ENCODE assay signal across 8 mouse cellular contexts in genomic region chr13:40722741-40723597, GRCm38 (mm10). TPM values are rescaled to one million over a fixed set of nuclear protein-coding genes. Genes with fewer than 3 reads are reported as not detected.
DNase-seq lines count a peak whose midpoint lies in the region; ATAC-seq and TF ChIP-seq lines count a peak whose summit lies in the region.

No protein-coding gene starts in this region.

- peak overlapping the region; percentile 85 for H3K4me2 ChIP-seq in heart, embryonic 13.5 days
- H3K4me2 ChIP-seq in liver, embryonic 14.5 days (ENCODE audit: low read depth), result peak overlapping the region; percentile 64
- H3K4me2 ChIP-seq in stomach, embryonic 15.5 days, result peak overlapping the region; percentile 80

- H3ac ChIP-seq in C2C12 (ENCODE audit: control insufficient read depth, insufficient read length, low read depth), result peak overlapping the region; percentile 64

- peak; percentile 52; the same call in 1 of the 2 replicates for ATAC-seq in erythroid progenitor cell, adult 5-6 weeks (replicated peaks; ENCODE audit: low FRiP score, poor library complexity, severe bottlenecking)
- peak; percentile 95 for ATAC-seq in heart, embryonic 13.5 days (ENCODE audit: extremely low read depth, insufficient number of reproducible peaks, low FRiP score, low TSS enrichment)
- ATAC-seq in liver, embryonic 14.5 days (ENCODE audit: insufficient read depth), result peak; percentile 93
- peak; percentile 95 for ATAC-seq in stomach, embryonic 15.5 days (ENCODE audit: insufficient read depth, low FRiP score, low read depth)

- TF ChIP-seq CTCF in C2C12 (IDR thresholded peaks at IDR 0.05; ENCODE audit: control insufficient read depth, insufficient read depth, insufficient read length), result no peak
- peak; percentile 54 for TF ChIP-seq CTCF in liver, embryonic 14.5 days (IDR thresholded peaks at IDR 0.05; ENCODE audit: low read depth)

- no peaks in the 10 kb centered on the region for H3K9me3 ChIP-seq in heart, embryonic 13.5 days
- no peaks in the 10 kb centered on the region for H3K9me3 ChIP-seq in liver, embryonic 14.5 days (ENCODE audit: control insufficient read depth, low read length)
- H3K9me3 ChIP-seq in stomach, embryonic 15.5 days, result no peaks in the 10 kb centered on the region

- peak; percentile 96 for DNase-seq in kidney, postnatal 10 days
- DNase-seq in liver, embryonic 14.5 days (ENCODE audit: low read depth in 3 of 3, low spot score in 3 of 3), result peak; percentile 56 to 70 (median 68)
- DNase-seq in neural tube, embryonic 10.5 days (ENCODE audit: extremely low spot score, low spot score), result peak; percentile 95

- TF ChIP-seq EP300 in liver, embryonic 14.5 days (IDR thresholded peaks at IDR 0.05; ENCODE audit: low read depth), result no peak

- no peaks in the 10 kb centered on the region for H3K4me1 ChIP-seq in brown adipose tissue, adult 24 weeks (ENCODE audit: control insufficient read depth, insufficient read depth, insufficient read length, low read length)
- H3K4me1 ChIP-seq in heart, embryonic 13.5 days, result no peaks in the 10 kb centered on the region
- peaks cover 0 to 5% of the 10 kb centered on the region in 2 experiments; a peak in 2 of 4 replicates for H3K4me1 ChIP-seq in liver, embryonic 14.5 days (replicated peaks; ENCODE audit: control insufficient read depth in 2 of 2, insufficient read depth in 2 of 2, low read length in 1 of 2)
- H3K4me1 ChIP-seq in stomach, embryonic 15.5 days, result peaks cover 4% of the 10 kb centered on the region; the same call in 1 of the 2 replicates

- no peaks in the 10 kb centered on the region for H3K79me2 ChIP-seq in C2C12 (ENCODE audit: control insufficient read depth, insufficient read depth)

- peaks cover 2% of the 10 kb centered on the region for H3K27me3 ChIP-seq in C2C12 (ENCODE audit: control insufficient read depth, insufficient read depth, insufficient read length)
- peaks cover 83% of the 10 kb centered on the region for H3K27me3 ChIP-seq in heart, embryonic 13.5 days (replicated peaks)
- peaks cover 78% of the 10 kb centered on the region for H3K27me3 ChIP-seq in liver, embryonic 14.5 days (ENCODE audit: control insufficient read depth, insufficient read depth, low read length)
- peaks cover 60% of the 10 kb centered on the region for H3K27me3 ChIP-seq in stomach, embryonic 15.5 days (replicated peaks)

- under 1% methylated on average over 70 of the region's 70 CpGs for WGBS in heart, embryonic 13.5 days
- WGBS in liver, embryonic 14.5 days (ENCODE audit: insufficient replicate concordance), result under 1% methylated on average over 70 of the region's 70 CpGs
- 1% methylated on average over 70 of the region's 70 CpGs for WGBS in stomach, embryonic 15.5 days

- H3K4me3 ChIP-seq in C2C12 (ENCODE audit: insufficient read depth, poor library complexity, severe bottlenecking), result peak overlapping the region; percentile 34
- H3K4me3 ChIP-seq in brown adipose tissue, adult 24 weeks (ENCODE audit: insufficient read depth, low read depth, low read length), result peak overlapping the region; percentile 46
- peak overlapping the region; percentile 59 for H3K4me3 ChIP-seq in heart, embryonic 13.5 days
- peak overlapping the region; percentile 41 to 57 for H3K4me3 ChIP-seq in liver, embryonic 14.5 days (ENCODE audit: insufficient read depth in 1 of 2, low read depth in 2 of 2, low read length in 2 of 2)
- peak overlapping the region; percentile 52 for H3K4me3 ChIP-seq in stomach, embryonic 15.5 days (replicated peaks)

- H3K36me3 ChIP-seq in C2C12 (ENCODE audit: control insufficient read depth, insufficient read depth), result no peaks in the 10 kb centered on the region
- H3K36me3 ChIP-seq in heart, embryonic 13.5 days, result no peaks in the 10 kb centered on the region
- H3K36me3 ChIP-seq in liver, embryonic 14.5 days (replicated peaks; ENCODE audit: control insufficient read depth, insufficient read depth, low read depth), result no peaks in the 10 kb centered on the region
- H3K36me3 ChIP-seq in stomach, embryonic 15.5 days, result no peaks in the 10 kb centered on the region

- H3K9ac ChIP-seq in heart, embryonic 13.5 days, result peak overlapping the region; percentile 74
- no peak overlapping the region for H3K9ac ChIP-seq in liver, embryonic 14.5 days (replicated peaks)
- H3K9ac ChIP-seq in stomach, embryonic 15.5 days, result no peak overlapping the region

- H3K79me3 ChIP-seq in C2C12 (ENCODE audit: low read depth), result no peaks in the 10 kb centered on the region

- H3K27ac ChIP-seq in brown adipose tissue, adult 24 weeks (replicated peaks; ENCODE audit: low read depth, low read length), result no peak overlapping the region
- H3K27ac ChIP-seq in heart, embryonic 13.5 days (replicated peaks), result no peak overlapping the region
- no peak overlapping the region for H3K27ac ChIP-seq in liver, embryonic 14.5 days
- H3K27ac ChIP-seq in stomach, embryonic 15.5 days, result no peak overlapping the region

TF ChIP-seq in C2C12, 6 proteins besides CTCF, POLR2A, EP300 and RAD21:
- no peak for TF ChIP-seq CEBPB (IDR thresholded peaks at IDR 0.05; ENCODE audit: low read depth)
- TF ChIP-seq MAX (IDR thresholded peaks at IDR 0.05), result peak; percentile 46
- no peak for TF ChIP-seq FOSL1 (IDR thresholded peaks at IDR 0.05; ENCODE audit: insufficient read depth, low read length, poor library complexity, severe bottlenecking)
- TF ChIP-seq MYOG (IDR thresholded peaks at IDR 0.05; ENCODE audit: control insufficient read depth, extremely low read depth, insufficient read length), result no peak
- TF ChIP-seq USF1 (IDR thresholded peaks at IDR 0.05; ENCODE audit: low read depth), result no peak

RNA-seq across cellular contexts. Expression of gene Tfap2a, which starts 15.2 kb away (rescaled TPM):
- 0.89 TPM for polyA plus RNA-seq in C2C12 (2012; fragmentation: generic; extraction: Trizol)
- 0.40 TPM in 1 of 2 replicates, not detected in the other for polyA plus RNA-seq in brown adipose tissue, adult 24 weeks (2012; ENCODE audit: insufficient read depth, insufficient read length, missing spikeins)
- total RNA-seq in erythroid progenitor cell, adult 5-6 weeks (2015; ENCODE audit: low replicate concordance), result not detected in 2 replicates
- total RNA-seq in erythroid progenitor cell, adult 5-6 weeks (2017; ENCODE audit: low replicate concordance), result not detected in 2 replicates
- 0.09 and 0.16 TPM in 2 replicates for polyA plus RNA-seq in heart, embryonic 13.5 days (2015; fragmentation: Nextera tagmentation; extraction: Ambion mirVana)
- 0.02 and 0.04 TPM in 2 replicates for polyA plus RNA-seq in liver, embryonic 14.5 days (2012; rRNA removed)
- polyA plus RNA-seq in liver, embryonic 14.5 days (2014; fragmentation: Nextera tagmentation; extraction: Ambion mirVana), result not detected in 2 replicates
- 0.80 and 1.0 TPM in 2 replicates for polyA plus RNA-seq in stomach, embryonic 15.5 days (2015; fragmentation: Nextera tagmentation; extraction: Ambion mirVana)
